Mouse (Mus musculus) spleen, adult 12 weeks (tissue): ENCODE measurements around the gene Prss35.

Experiments
- DNase-seq: peaks from one replicate; pipeline ENCODE4 v3.0.0; 2022; ENCODE audit warnings: low spot score

Prss35 gene

DNA sequence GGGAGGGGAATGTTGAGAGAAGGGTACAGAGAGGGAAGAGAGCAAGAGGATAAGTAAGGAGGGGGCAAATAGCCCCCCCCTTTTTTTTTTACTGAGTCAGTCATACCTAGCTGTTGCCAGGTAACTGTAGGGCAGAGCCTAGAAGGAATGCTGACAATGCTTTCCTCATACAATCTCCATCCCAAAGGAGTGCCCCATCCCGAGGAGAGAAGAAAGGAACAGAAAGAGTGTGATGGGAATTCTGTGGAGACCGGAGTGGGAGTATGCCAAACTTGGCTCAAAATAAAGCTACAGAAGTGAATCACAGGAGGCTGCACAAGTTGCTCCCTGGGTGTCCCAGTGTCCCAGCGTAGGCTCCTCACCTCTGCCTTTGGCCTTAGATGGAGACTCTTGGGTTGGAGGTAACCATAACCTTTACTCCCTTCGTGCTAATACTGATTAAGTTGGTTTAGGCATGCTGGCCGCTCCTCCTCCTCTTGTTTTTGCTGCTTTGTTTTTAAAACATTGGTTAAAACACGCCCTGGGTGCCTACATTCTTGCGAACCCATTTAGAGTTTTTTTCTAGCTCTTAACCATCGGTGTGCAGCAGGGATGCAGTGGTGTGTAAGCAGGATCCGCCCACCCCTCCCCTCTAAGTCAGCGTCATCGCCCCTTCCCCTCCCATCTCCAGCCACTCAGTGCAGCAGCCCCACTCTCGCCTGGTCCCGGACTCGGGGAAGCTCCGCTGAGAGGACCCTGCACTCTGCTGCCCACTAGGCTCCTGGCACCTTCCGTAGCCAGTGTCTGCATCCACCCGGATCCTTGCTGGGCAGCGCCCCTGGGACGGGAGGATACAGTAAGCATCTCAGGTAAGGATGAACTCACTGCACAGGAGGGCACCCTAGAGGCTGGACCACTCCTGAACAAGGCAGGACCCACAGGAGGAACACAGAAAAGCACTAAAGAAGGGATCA is at the start of gene Prss35:
Gene Prss35 (plus strand): TSS at position 691 of the 953 bp plus-strand sequence.
- no peak for DNase-seq

- DNase-seq: no peak
Measured at GRCm38 (mm10) chr9:86693935-86694334, 49.5 kb upstream of the Prss35 start.

DNA sequence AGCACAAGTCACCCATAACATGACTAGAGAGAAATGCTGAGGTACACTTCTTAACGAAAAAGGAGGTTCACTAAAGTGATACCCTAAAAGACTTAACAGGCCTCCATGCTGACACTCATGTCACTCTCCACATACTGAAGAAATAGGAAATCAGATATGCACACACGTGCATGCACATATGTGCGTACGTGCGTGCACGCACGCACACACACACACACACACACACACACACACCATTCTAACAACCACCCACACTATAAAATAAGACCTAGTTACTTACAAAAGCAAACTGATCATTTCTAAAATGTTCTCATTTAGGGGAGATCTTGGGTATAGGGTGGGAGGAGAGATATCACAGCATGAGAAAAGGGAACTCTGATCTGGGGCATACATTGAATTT is 48.8 kb upstream of the Prss35 start:
- DNase-seq: no peak

DNA sequence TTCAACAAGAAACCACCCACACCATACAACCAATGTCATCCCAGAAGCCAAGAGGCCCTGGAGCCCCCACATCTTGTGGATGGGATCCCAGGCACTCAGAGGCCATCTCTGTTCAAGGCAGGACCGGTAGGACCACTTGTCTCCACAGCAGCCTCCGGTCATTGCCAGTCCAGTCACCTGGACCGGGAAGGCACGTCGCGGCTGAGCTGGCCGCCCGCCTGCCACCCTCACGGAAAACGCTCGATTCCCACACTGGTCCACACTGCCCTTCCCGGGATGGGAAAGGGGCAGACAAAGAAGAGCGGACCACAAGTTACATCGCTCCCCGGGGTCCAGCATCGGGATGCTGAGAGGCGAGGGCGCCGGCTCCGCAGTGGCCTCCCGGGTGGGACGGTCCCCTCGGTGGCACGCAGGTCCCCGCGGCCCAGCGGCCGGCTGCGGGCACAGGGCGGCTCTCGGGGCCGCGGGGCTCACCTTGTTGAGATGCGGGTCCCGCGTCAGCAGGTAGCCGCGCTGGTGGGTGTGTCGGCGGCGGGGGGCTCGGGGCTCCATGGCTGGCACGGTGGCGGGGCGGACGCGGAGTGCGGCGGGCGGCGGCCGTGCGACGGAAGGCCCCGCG is 48.1 kb upstream of the Prss35 start:
- DNase-seq: no peak

DNA sequence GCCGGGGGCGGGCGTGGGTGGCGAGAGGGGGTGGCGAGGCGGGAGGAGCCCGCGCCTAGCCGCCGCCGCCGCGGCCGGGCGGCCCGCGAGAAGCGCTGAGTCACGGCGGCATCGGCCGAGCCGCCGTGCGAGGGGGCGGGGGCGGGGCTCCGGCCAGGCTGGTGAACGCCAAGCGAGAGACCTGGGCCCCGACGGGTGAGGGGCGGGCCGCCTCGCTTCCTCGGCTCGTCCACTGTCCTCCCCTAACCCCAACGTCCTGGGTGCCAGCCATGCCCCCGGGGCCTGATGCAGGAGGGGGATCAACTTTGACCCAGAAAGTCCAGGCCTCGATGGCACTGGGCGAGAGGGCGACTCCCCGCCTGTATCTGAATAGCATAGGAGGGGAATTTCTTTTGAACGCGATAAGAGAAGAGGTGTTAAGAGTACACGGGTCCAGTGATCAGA is 47.6 kb upstream of the Prss35 start, which contains the start of gene Me1:
Gene Me1 (minus strand): TSS at position 136 of the 444 bp plus-strand sequence.
- peak; percentile 2 for DNase-seq

GRCm38 (mm10) chr9:86701264-86701663 is 42.2 kb upstream of the Prss35 start:
- no peak for DNase-seq

GRCm38 (mm10) chr9:86701844-86702243 is 41.6 kb upstream of the Prss35 start:
- DNase-seq: no peak

DNA sequence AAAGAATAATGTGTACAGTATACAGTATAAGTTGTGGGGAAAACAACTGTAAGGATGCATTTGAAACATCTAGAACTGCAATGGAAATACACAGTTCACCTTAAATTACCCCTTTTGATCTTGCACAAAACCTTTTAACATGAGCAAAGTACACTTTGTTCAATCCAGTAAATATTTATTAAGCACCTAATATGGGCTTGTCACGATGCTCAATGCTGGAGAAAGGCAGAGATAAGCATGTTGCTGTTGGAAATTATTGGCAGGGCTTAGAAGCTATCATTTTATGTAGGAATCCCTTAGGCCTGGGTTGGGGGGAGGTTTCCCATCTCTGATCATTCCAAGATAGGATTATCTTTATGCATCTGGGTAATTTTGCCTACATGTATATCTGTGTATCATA is 36.0 kb upstream of the Prss35 start:
- no peak for DNase-seq

- DNase-seq: no peak
Measured at GRCm38 (mm10) chr9:86708921-86709320, 34.5 kb upstream of the Prss35 start.

- DNase-seq: no peak
Measured at GRCm38 (mm10) chr9:86710091-86710634, 33.3 kb upstream of the Prss35 start.

DNA sequence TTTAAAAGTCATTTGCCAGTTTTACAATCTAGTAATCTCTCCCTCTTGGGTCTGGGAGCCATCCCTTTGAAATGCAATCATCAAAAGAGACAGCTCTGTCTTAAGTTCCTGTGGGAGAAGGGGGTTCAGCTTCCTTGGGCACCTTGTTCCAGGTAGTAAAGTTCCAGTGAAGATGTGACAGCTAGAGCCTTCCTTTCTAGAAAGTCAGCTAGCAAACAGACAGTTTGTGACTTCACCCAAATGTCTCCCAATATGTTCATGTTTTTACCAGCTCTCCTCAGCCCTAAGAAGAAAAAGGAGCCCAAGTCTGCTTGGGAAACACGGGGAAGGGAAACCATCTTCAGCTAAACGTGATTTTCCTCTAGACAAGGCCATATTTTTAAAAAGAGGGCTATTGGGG is 30.8 kb upstream of the Prss35 start:
- no peak for DNase-seq

DNA sequence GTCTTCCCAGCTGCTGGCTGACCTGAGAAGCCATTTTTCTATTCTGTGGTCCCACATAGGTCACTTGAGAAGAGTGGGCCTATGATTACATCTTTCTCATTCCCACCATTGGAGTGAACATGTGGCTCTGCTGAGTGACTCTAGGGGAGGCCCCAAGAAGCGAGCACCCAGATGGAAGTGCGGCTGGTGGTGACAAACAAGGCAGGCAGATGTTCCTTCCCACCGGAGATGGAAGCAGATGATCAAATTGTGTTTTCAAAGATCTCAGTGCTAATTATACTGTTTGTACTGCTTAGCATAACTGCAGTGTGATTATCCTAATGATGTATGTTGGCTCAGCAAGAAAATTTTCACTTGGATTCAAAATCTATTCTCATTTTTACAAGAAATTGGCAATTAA is 29.4 kb upstream of the Prss35 start:
- DNase-seq: no peak

DNA sequence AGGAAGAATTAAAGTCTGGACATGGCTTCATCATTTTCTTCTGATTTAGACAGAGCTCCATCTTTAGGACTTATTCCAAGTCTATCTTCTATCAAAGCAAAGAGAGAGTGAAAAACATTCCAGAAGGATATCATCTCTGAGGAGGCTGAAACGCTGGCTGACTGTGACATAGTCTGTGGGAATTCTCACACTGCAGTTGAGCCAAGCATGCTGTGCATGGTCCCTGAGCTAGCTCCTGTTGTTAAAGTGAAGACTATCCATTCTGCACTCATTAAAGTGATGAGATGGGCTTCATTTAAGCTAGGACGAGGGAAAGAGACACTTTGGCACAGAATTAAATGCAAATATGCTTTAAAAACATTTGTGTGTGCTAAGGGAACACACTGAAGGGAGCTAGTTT is 26.9 kb upstream of the Prss35 start:
- no peak for DNase-seq

GRCm38 (mm10) chr9:86717119-86717518 is 26.3 kb upstream of the Prss35 start:
- no peak for DNase-seq

GRCm38 (mm10) chr9:86720227-86720626 is 23.2 kb upstream of the Prss35 start:
- no peak for DNase-seq

DNA sequence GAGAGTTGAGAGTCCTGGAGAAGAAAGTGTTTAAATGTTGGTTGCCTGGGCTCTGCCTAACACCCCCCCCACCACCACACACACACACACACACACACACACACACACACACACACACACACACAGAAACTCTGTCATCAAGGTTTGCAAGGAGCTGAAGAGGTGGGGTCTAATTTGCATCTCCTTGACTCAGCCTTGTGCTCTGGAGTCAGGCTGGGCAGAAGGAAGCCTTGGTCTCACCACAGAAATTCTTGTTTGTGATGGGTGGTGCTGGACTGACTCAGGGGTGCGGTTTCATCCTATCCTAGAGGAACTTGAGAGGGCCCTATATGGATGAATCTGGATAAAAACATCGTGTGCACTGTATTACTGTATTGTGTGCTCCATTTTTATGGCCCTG is 22.7 kb upstream of the Prss35 start:
- no peak for DNase-seq

GRCm38 (mm10) chr9:86725066-86725465 is 18.4 kb upstream of the Prss35 start:
- DNase-seq: no peak

- no peak for DNase-seq
Measured at GRCm38 (mm10) chr9:86725604-86726380, 17.7 kb upstream of the Prss35 start.

- DNase-seq: no peak
Measured at GRCm38 (mm10) chr9:86726381-86726720, 17.1 kb upstream of the Prss35 start.

DNA sequence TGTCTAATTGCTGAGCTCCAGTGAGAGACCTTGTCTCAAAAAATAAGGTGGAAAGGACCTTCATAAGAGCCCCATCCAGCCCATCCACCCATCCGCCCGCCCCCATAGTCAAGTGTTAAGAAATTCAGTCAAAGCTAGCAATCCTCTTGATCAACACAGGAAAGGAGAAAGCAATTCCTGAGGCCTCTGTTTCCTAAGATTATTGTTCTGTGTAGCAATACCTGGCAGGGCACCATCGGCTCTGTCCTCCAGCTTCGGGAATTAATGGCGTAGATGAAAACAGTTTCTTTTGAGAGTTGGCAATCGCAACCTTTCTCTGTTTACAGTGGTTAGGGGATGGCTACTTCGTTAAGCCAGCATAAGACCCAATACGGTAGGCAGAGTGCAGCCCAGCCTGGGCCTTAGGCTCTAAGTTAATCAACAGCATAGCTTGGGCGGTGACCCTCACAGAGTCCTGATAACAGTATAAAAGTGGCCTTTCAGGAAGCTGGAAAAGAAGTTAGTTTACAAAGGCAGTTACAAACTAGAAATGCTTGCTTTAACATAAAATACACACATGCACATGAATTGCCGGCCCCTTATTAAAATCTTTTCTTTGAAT is 15.1 kb upstream of the Prss35 start:
- no peak for DNase-seq

DNA sequence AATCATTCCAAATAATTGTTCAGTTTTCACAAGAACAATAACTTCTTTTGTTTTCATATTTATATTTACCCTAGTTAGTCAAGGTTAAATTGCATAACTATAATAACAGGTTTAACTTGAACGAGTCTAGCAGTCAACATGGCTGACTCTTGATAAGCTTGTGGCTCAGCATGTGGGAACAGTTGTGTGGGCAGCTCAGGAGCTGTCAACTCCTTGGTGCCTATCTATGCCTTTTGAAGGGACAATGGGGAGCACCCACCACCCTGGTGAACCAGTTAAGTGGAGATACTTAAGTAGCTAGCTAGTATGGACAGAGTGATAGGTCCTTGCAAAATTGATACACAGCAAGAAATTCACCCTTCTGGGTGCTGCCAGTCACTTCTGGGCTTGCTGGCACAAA is 14.4 kb upstream of the Prss35 start:
- no peak for DNase-seq

GRCm38 (mm10) chr9:86729811-86730210 is 13.6 kb upstream of the Prss35 start:
- no peak for DNase-seq
